Mouse (Mus musculus) heart, postnatal 14 days (tissue): ENCODE measurements around the gene Glrx3. TPM values are rescaled to one million over a fixed set of nuclear protein-coding genes. Genes with fewer than 3 reads are reported as not detected.
"Not testable (repeated sequence)": the region's sequence is repeated elsewhere in the genome, so short reads cannot be mapped to it uniquely, and the experiment has no call there.

Experiments used
- DNase-seq, 2 experiments: peaks; one replicate each; pipeline ENCODE4 v3.0.0; 2021 to 2022
- intact Hi-C: fragments of 180-260 bp; cut with DNase I; formaldehyde crosslinking; loops from one replicate; pipeline ENCODE4 v1.15.1; 2025
- long read RNA-seq, 2 experiments: library from polyadenylated mRNA; stranded (forward); transcript quantifications; one replicate each; pipeline ENCODE4 v2.0.0; 2021
- total RNA-seq, 2 experiments: library from RNA; stranded (reverse); gene quantifications; 2 replicates each; pipeline ENCODE4 v1.2.3; 2021

Gene Glrx3
- 100 to 1,000 TPM; 115 to 129 TPM for total RNA-seq
- long read RNA-seq, experiment 1, transcript Glrx3-201 (11 exons, 1,685 nt), result major isoform, 286 of 294 reads
- long read RNA-seq, experiment 1, partial matches to known transcripts, result 5 of 294 reads
- long read RNA-seq, experiment 1, other reads (novel, unspliced or antisense), result 3 of 294 reads
- long read RNA-seq, experiment 2, transcript Glrx3-201 (11 exons, 1,685 nt), result major isoform, 223 of 228 reads
- long read RNA-seq, experiment 2, partial matches to known transcripts, result 1 of 228 reads
- long read RNA-seq, experiment 2, other reads (novel, unspliced or antisense), result 4 of 228 reads

GRCm38 (mm10) chr7:137437440-137438178, at the start of gene Glrx3:
Gene Glrx3, plus strand, starts transcription at chr7:137437614.
- intact Hi-C loops, result no loop called here
- DNase-seq, result peak; percentile 96 to 97

- no peak for DNase-seq
- intact Hi-C loops, result no loop called here
Measured at GRCm38 (mm10) chr7:137387863-137388262, 49.6 kb upstream of the Glrx3 start.

GRCm38 (mm10) chr7:137395421-137395820, 42.0 kb upstream of the Glrx3 start:
- no peak for DNase-seq
- intact Hi-C loops, result no loop called here

- intact Hi-C loops, result no loop called here
- DNase-seq, result no peak
Measured at GRCm38 (mm10) chr7:137397361-137397910, 40.0 kb upstream of the Glrx3 start.

GRCm38 (mm10) chr7:137398973-137399372, 38.4 kb upstream of the Glrx3 start:
- DNase-seq, result no peak
- intact Hi-C loops, result no loop called here

GRCm38 (mm10) chr7:137404146-137404545, 33.3 kb upstream of the Glrx3 start:
- no peak for DNase-seq
- intact Hi-C loops, result no loop called here

GRCm38 (mm10) chr7:137407428-137408058, 29.9 kb upstream of the Glrx3 start:
- intact Hi-C loops, result no loop called here
- DNase-seq, result no peak

GRCm38 (mm10) chr7:137410337-137411197, 26.8 kb upstream of the Glrx3 start, which contains the start of gene 9430038I01Rik:
Gene 9430038I01Rik, minus strand, starts transcription at chr7:137410762.
- intact Hi-C loops, result no loop called here

GRCm38 (mm10) chr7:137414710-137415109, 22.7 kb upstream of the Glrx3 start:
- DNase-seq, result no peak
- intact Hi-C loops, result no loop called here

More at GRCm38 (mm10) chr7:137410337-137411197, 26.8 kb upstream of the Glrx3 start, which contains the start of gene 9430038I01Rik:
- DNase-seq, result peak; percentile 98

GRCm38 (mm10) chr7:137420550-137420949, 16.9 kb upstream of the Glrx3 start:
- intact Hi-C loops, result no loop called here
- no peak for DNase-seq

- DNase-seq, result no peak
- intact Hi-C loops, result no loop called here
Measured at GRCm38 (mm10) chr7:137421236-137421635, 16.2 kb upstream of the Glrx3 start.

GRCm38 (mm10) chr7:137426693-137427092, 10.7 kb upstream of the Glrx3 start:
- no peak for DNase-seq
- intact Hi-C loops, result no loop called here

- no peak for DNase-seq
- intact Hi-C loops, result no loop called here
Measured at GRCm38 (mm10) chr7:137431769-137432603, 5.4 kb upstream of the Glrx3 start.

- intact Hi-C loops, result no loop called here
- no peak for DNase-seq
Measured at GRCm38 (mm10) chr7:137436901-137437300, 513 bp upstream of the Glrx3 start.

- intact Hi-C loops, result no loop called here
- DNase-seq, result no peak
Measured at GRCm38 (mm10) chr7:137438179-137438550, 751 bp downstream of the Glrx3 start.

GRCm38 (mm10) chr7:137438962-137439361, 1.5 kb downstream of the Glrx3 start:
- intact Hi-C loops, DNase-seq: not testable (repeated sequence)

GRCm38 (mm10) chr7:137442951-137443350, 5.5 kb downstream of the Glrx3 start:
- DNase-seq, result peak; percentile 17 to 20
- intact Hi-C loops, result no loop called here

- DNase-seq, result no peak
- intact Hi-C loops, result no loop called here
Measured at GRCm38 (mm10) chr7:137445321-137445720, 7.9 kb downstream of the Glrx3 start.

GRCm38 (mm10) chr7:137461396-137461795, 24.0 kb downstream of the Glrx3 start:
- intact Hi-C loops, result loop anchor here (10.0 kb wide), 2 partner anchors 207 to 977 kb away; no protein-coding TSS in a partner anchor

More at GRCm38 (mm10) chr7:137461396-137461795, 24.0 kb downstream of the Glrx3 start:
- no peak for DNase-seq
